Mouse (Mus musculus): ENCODE results near the gene Tbce. TPM values are rescaled to one million over a fixed set of nuclear protein-coding genes. Genes with fewer than 3 reads are reported as not detected.

Gene Tbce
- total and polyA plus RNA-seq, 3 experiments: 35.3 to 56.9 TPM; not detected in 1

DNA sequence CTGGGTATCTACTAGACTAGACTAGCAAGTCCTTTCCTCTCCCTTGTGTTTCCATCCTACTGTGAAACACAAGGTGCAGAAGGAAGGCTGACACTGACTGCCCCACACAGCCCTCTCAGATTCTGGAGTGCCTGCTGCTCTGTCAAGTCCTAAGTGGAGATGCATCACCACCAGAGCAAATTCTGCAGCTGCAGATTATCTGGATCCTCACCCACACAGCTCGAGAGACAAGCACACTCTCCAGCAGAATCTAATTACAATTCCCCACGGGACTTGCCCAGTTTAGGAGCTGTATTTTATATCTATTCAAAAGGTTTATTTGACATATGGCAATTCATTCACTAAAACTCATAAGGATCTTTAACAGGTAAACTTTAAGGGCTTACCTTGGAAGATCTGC lies 33.4 kb downstream of the Tbce start:
- H3K4me1 ChIP-seq (ENCODE audit: control insufficient read depth in 1 of 2, insufficient read depth in 2 of 2, low read length in 2 of 2): peaks cover 1 to 2% of the 10 kb centered on the region in 2 experiments
- H3K27ac ChIP-seq (ENCODE audit: control insufficient read depth, low read depth, low read length): no peak overlapping the region
- no peak for TF ChIP-seq E2F4 (IDR thresholded peaks at IDR 0.05; ENCODE audit: borderline replicate concordance, low read depth, low read length)
- TF ChIP-seq ZMIZ1 (IDR thresholded peaks at IDR 0.05; ENCODE audit: low read depth, low read length): 0 out of 2 replicates have a peak, but pooled peaks have one; percentile 22
- H3K9me3 ChIP-seq (replicated peaks; ENCODE audit: insufficient read depth, low read length): no peaks in the 10 kb centered on the region
- H3K79me2 ChIP-seq (ENCODE audit: control insufficient read depth, insufficient read depth, low read length, poor library complexity): no peaks in the 10 kb centered on the region
- H3K27me3 ChIP-seq (ENCODE audit: control insufficient read depth in 1 of 2, insufficient read depth in 2 of 2, low read length in 2 of 2): no peaks in the 10 kb centered on the region
- no peak for DNase-seq (ENCODE audit: low read depth, low spot score)
- no peak overlapping the region for H3K9ac ChIP-seq (ENCODE audit: control insufficient read depth, low read depth, low read length, poor library complexity, severe bottlenecking)
- no peak overlapping the region for H3K4me3 ChIP-seq (ENCODE audit: control insufficient read depth in 1 of 2, insufficient read depth in 1 of 2, low read depth in 2 of 2, low read length in 2 of 2)
- H3K36me3 ChIP-seq (ENCODE audit: control insufficient read depth in 1 of 2, insufficient read depth in 2 of 2, low read length in 2 of 2): peaks cover 0 to 39% of the 10 kb centered on the region in 2 experiments; a peak in 2 of 4 replicates

DNA sequence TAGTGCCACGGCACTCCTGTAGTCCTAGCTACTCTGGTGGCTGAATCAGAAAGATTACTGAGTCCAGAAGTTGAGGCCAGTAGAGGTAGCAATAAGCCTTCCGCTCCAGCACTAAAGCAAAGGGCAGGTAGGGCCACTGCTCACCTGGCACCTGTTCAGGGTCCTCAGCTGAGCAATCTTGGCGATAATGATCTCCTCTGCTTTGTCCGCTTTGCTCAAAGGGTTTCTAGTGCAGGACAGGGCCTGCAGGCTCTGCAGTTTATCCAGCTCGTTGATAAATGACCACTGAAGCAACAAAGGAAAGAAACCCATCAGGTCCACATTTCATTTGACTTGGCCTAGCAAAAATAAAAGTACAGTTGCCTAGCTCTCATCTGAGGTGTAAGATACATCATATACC lies 34.4 kb downstream of the Tbce start:
- Histone ChIP-seq H3K4me1 (ENCODE audit: control insufficient read depth in 1 of 2, insufficient read depth in 2 of 2, low read length in 2 of 2) (no peaks in the 10 kb centered on the region), H3K36me3 (ENCODE audit: control insufficient read depth in 1 of 2, insufficient read depth in 2 of 2, low read length in 2 of 2) (peaks cover 0 to 41% of the 10 kb centered on the region in 2 experiments; a peak in 2 of 4 replicates), H3K27me3 (ENCODE audit: control insufficient read depth in 1 of 2, insufficient read depth in 2 of 2, low read length in 2 of 2) (no peaks in the 10 kb centered on the region), H3K27ac (ENCODE audit: control insufficient read depth, low read depth, low read length) (no peak overlapping the region), H3K4me3 (ENCODE audit: control insufficient read depth in 1 of 2, insufficient read depth in 1 of 2, low read depth in 2 of 2, low read length in 2 of 2) (no peak overlapping the region), H3K9me3 (replicated peaks; ENCODE audit: insufficient read depth, low read length) (no peaks in the 10 kb centered on the region), H3K79me2 (ENCODE audit: control insufficient read depth, insufficient read depth, low read length, poor library complexity) (no peaks in the 10 kb centered on the region), H3K9ac (ENCODE audit: control insufficient read depth, low read depth, low read length, poor library complexity, severe bottlenecking) (no peak overlapping the region)
- no peak for DNase-seq (ENCODE audit: low read depth, low spot score)
- no peak for TF ChIP-seq UBTF (IDR thresholded peaks at IDR 0.05; ENCODE audit: borderline replicate concordance, insufficient read depth, low read depth, low read length)
- TF ChIP-seq POLR2AphosphoS5 (IDR thresholded peaks at IDR 0.05; ENCODE audit: borderline replicate concordance, low read depth, low read length): no peak
- no peak for TF ChIP-seq TBP (IDR thresholded peaks at IDR 0.05; ENCODE audit: low read depth, low read length)
- TF ChIP-seq KAT2A (conservative IDR thresholded peaks at IDR 0.05; ENCODE audit: low read depth, low read length): no peak
- no peak for TF ChIP-seq E2F4 (IDR thresholded peaks at IDR 0.05; ENCODE audit: borderline replicate concordance, low read depth, low read length)
- TF ChIP-seq RAD21 (IDR thresholded peaks at IDR 0.05; ENCODE audit: low read depth, low read length): no peak
- no peak for TF ChIP-seq GABPA (IDR thresholded peaks at IDR 0.05; ENCODE audit: low read depth, low read length)
- TF ChIP-seq CTCF (IDR thresholded peaks at IDR 0.05 in 2 of 3, conservative IDR thresholded peaks at IDR 0.05 in 1 of 3; ENCODE audit: control insufficient read depth in 1 of 3, insufficient read depth in 1 of 3, low read depth in 2 of 3, low read length in 3 of 3, poor library complexity in 1 of 3, severe bottlenecking in 1 of 3): no peak
- TF ChIP-seq MYB (IDR thresholded peaks at IDR 0.05; ENCODE audit: low read depth, low read length): no peak
- TF ChIP-seq ZNF384 (IDR thresholded peaks at IDR 0.05; ENCODE audit: low read depth, low read length): no peak
- TF ChIP-seq TCF12 (IDR thresholded peaks at IDR 0.05; ENCODE audit: low read depth, low read length): no peak

DNA sequence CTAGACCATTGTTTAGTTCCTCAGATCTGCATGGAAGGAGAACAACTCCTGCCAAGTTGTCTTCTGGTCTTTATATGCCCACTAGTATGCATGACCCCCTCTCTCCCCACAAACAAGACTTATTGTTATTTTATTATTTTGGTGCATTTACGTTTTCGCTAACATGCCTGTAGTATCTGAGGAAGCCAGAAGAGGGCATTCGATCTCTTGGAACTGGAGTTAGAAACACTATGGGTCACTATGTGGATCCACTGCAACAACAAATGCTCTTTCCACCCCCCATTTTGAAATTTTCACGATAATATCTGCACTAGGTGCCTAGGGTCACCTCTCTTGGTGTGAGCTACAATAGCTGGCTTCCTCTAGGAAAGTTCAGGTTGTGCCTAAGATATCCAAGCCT lies 35.4 kb downstream of the Tbce start:
- Histone ChIP-seq H3K79me2 (ENCODE audit: control insufficient read depth, insufficient read depth, low read length, poor library complexity) (no peaks in the 10 kb centered on the region), H3K9me3 (replicated peaks; ENCODE audit: insufficient read depth, low read length) (no peaks in the 10 kb centered on the region), H3K4me3 (ENCODE audit: control insufficient read depth in 1 of 2, insufficient read depth in 1 of 2, low read depth in 2 of 2, low read length in 2 of 2) (no peak overlapping the region), H3K4me1 (ENCODE audit: control insufficient read depth in 1 of 2, insufficient read depth in 2 of 2, low read length in 2 of 2) (no peaks in the 10 kb centered on the region), H3K27ac (ENCODE audit: control insufficient read depth, low read depth, low read length) (no peak overlapping the region), H3K27me3 (ENCODE audit: control insufficient read depth in 1 of 2, insufficient read depth in 2 of 2, low read length in 2 of 2) (no peaks in the 10 kb centered on the region), H3K9ac (ENCODE audit: control insufficient read depth, low read depth, low read length, poor library complexity, severe bottlenecking) (no peak overlapping the region), H3K36me3 (ENCODE audit: control insufficient read depth in 1 of 2, insufficient read depth in 2 of 2, low read length in 2 of 2) (peaks cover 0 to 44% of the 10 kb centered on the region in 2 experiments; a peak in 3 of 4 replicates)
- peak; percentile 39 for DNase-seq (ENCODE audit: low read depth, low spot score)
- no peak for TF ChIP-seq USF1 (IDR thresholded peaks at IDR 0.05; ENCODE audit: low read depth, low read length)
- TF ChIP-seq BHLHE40 (IDR thresholded peaks at IDR 0.05; ENCODE audit: borderline replicate concordance, low read depth, low read length): no peak
- no peak for TF ChIP-seq MAZ (IDR thresholded peaks at IDR 0.05; ENCODE audit: low read depth, low read length)
- no peak for TF ChIP-seq MAFK (IDR thresholded peaks at IDR 0.05; ENCODE audit: borderline replicate concordance, low read depth, low read length)
- no peak for TF ChIP-seq TAL1 (IDR thresholded peaks at IDR 0.05; ENCODE audit: low read length)
- TF ChIP-seq CTCF (IDR thresholded peaks at IDR 0.05 in 2 of 3, conservative IDR thresholded peaks at IDR 0.05 in 1 of 3; ENCODE audit: control insufficient read depth in 1 of 3, insufficient read depth in 1 of 3, low read depth in 2 of 3, low read length in 3 of 3, poor library complexity in 1 of 3, severe bottlenecking in 1 of 3): peak in 2 of 3 experiments; percentile 22 to 39; a peak in 2 of 6 replicates
- no peak for TF ChIP-seq UBTF (IDR thresholded peaks at IDR 0.05; ENCODE audit: borderline replicate concordance, insufficient read depth, low read depth, low read length)
- no peak for TF ChIP-seq ZKSCAN1 (IDR thresholded peaks at IDR 0.05; ENCODE audit: low read depth, low read length)
- TF ChIP-seq SMC3 (IDR thresholded peaks at IDR 0.05; ENCODE audit: low read depth, low read length): peak; percentile 48
- no peak for TF ChIP-seq GATA1 (IDR thresholded peaks at IDR 0.05; ENCODE audit: low read depth, low read length)
- no peak for TF ChIP-seq JUND (IDR thresholded peaks at IDR 0.05; ENCODE audit: low read depth, low read length)
- no peak for TF ChIP-seq POLR2AphosphoS2 (IDR thresholded peaks at IDR 0.05; ENCODE audit: low read length)
- no peak for TF ChIP-seq ELF1 (IDR thresholded peaks at IDR 0.05; ENCODE audit: low read depth, low read length)
- no peak for TF ChIP-seq SIN3A (IDR thresholded peaks at IDR 0.05; ENCODE audit: low read length)
- TF ChIP-seq ZNF384 (IDR thresholded peaks at IDR 0.05; ENCODE audit: low read depth, low read length): no peak
- no peak for TF ChIP-seq EP300 (IDR thresholded peaks at IDR 0.05; ENCODE audit: low read depth in 1 of 2, low read length in 2 of 2)
- peak; percentile 48 for TF ChIP-seq RAD21 (IDR thresholded peaks at IDR 0.05; ENCODE audit: low read depth, low read length)
- TF ChIP-seq MXI1 (IDR thresholded peaks at IDR 0.05; ENCODE audit: low read depth, low read length): no peak

All from MEL (cell line).